Mouse (Mus musculus) cerebellum, adult 8-10 months (tissue): ENCODE data around the gene Ttpal.
"Not testable (repeated sequence)": the region's sequence is repeated elsewhere in the genome, so short reads cannot be mapped to it uniquely, and the experiment has no call there.

Experiments used
- DNase-seq: peaks from one replicate; pipeline ENCODE4 v3.0.0; 2022

The Ttpal gene

GRCm38 (mm10) chr2:163634211-163634610, 32.1 kb downstream of the Ttpal start:
- DNase-seq, result no peak

DNA sequence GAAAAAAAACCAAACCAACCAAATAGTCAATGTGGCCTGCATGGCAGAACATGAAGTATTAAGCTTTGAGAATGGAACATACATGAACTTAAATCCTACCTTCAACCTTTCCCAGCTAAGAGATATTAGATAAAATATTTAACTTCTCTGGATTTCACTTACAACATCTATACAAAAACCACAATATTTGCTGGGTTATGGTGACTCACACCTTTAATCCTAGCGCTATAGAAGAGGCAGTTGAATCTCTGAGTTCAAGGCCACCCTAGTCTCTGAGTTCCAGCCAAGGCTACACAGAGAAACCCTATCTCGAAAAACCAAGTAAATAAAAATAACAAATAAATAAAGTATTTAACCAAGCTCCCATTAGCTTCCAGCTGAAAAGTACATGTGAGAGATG, 33.9 kb downstream of the Ttpal start:
- no peak for DNase-seq

GRCm38 (mm10) chr2:163637655-163638266, 35.6 kb downstream of the Ttpal start:
- DNase-seq, result no peak

GRCm38 (mm10) chr2:163640493-163640892, 38.4 kb downstream of the Ttpal start:
- no peak for DNase-seq

DNA sequence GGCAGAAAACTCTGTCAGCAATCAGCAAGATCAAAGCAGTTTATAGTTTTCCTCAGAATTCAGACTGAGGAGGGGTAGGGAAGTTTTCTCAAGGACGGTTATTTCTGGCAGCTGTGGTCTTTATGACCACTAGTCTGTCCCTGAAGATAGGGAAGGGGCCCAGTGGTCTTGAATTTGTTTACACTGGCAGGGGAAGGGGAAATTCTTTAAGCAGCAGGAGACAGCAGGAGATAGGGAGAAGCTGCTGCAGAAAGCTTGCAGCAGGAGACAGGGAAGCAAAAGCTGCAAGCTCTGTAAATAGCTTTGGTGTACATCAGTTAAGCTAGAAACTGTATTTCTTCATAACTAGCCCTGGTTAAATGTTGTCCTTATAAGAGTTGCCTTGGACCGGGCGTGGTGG, 39.6 kb downstream of the Ttpal start:
- no peak for DNase-seq

GRCm38 (mm10) chr2:163642685-163643575, 40.8 kb downstream of the Ttpal start:
- peak; percentile 62 for DNase-seq

- no peak for DNase-seq
Observed at GRCm38 (mm10) chr2:163643576-163643971, 41.5 kb downstream of the Ttpal start.

DNA sequence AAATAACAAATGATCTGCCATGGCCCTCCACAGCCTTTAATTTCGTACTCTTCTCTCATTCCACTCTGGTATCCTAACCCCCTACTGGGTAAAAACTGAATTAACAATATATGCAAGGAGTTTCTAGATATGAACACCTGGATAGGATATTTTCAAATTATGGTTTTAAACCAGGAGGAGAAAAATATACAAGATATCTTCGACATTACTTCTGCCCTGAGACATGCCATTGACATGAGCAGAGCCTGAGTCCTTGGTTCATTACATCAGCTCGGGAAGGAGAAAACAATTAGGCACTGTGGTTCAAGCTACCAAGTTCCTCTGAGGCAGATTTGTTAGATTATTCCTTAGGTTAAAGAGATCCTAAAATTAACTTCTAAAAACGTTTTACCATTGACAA, 41.9 kb downstream of the Ttpal start:
- DNase-seq, result no peak

DNA sequence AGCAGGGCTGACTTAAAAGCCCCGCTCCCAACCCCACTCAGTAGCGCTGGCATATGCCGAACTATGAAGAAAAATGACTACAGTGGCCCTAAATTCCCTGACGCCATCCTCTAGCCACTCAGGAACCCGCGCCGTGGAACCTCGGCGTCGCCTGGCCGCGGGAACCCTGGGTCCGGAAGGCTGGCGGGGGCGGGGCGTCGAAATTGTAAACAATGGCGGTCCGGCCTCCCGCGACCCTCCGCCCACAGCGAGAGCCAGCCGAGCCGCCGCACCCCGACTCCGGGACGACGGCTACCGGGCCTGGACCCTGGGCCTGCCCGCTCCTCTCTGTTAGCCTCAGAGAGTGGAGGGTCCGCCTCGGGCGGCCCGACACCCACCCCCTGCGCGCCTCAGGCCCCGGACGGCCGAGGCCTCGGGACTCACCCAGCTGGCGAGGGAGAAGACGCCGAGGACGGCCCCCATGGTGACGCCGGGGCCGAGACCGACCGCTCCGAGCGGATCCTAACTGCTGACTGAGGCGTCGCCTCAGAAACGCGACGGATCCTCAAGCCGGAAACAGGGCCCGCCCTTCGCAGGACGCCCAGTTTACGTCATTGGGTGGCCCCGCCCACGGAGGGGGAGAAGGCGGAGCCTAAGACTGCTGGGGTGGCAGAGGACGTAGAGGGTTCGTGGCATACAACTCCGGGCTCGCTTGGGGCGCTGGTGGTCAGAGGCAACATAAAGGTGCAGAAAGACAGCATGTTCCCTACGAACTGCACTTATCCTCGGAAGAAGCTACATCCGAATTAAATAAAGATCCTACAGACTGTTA, 42.7 kb downstream of the Ttpal start, which contains the start of gene Serinc3:
Gene Serinc3 (minus strand): TSS at position 557 of the 811 bp plus-strand sequence.
- peak; percentile 99 for DNase-seq

DNA sequence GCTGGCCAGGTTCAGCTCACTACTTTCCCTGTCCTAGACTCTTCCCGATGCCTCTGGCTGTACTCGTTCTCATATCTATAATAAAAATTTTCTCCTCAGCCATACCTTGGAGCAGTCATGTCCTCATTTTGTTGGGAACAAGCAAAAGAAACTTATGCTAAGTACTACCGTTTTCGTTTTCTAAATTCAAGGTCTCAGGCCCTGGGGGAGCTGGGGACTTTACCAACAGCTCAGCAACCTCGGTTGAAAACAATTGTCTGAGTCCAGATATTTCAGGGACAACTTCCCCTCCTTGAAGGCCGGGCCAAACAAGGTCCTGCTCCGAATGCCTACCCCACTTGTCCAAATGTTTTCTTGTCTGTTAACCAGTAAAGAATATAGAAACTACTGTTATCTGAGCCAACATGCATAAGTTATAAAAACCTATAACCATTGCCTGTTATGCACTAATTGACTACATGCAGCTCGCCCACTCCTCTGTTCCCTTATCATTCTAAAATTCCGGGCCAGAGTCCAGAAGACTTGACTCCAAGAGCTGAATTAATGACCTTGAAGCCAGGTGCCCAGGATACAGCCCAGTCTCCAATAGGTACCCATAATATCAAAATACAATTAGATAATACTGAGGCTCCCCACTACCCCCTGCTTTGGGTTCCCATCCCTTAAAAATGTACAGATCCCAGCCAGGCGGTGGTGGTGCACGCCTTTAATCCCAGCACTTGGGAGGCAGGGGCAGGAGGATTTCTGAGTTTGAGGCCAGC, 43.8 kb downstream of the Ttpal start:
- no peak for DNase-seq

DNA sequence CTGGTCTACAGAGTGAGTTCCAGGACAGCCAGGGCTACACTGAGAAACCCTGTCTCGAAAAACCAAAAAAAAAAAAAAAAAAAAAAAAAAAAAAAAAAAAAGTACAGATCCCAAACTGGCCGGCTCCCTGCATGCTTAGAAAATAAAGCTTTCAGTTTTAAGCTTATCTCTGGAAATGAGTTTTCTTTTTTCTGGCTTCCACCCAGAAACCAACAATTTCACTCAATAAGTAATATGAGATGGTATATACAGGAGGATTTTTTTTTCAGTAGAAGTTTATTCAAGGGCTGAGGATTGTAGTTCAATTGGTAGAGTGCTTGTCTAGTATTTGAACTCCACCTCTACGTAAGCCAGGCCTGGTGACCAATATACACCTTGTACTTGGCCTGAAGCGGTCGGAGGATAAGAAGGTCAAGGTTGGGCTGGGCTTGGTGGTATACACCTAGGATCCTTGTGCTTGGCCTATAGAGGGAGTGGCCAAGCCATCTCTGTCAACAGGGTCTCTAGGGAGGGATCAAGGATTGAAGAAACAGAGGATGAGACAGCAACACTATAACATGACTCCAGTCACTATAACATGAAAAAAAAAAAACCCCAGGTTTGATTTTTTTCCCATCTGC, 44.5 kb downstream of the Ttpal start:
- DNase-seq, result no peak

- not testable (repeated sequence) for DNase-seq
Observed at GRCm38 (mm10) chr2:163655699-163656098, 53.6 kb downstream of the Ttpal start.

DNA sequence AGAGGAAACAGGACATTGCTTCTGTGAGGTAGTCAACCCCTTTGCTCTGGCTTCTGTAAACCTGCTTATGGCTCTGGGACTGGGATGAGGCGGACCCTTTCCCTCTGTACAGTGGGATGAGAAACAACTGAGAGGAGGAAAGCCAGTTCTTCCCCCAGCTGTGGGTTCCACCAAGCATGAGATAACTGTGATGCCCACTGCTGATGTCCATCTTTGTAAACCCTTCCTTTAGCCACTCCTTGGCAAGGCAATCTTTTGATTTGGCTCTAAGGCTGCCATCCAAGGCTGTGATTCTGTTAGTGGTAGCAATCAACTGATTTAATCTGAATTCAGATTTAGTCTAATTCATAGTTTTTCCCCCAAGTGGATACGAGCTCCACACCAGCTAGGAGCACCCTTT, 55.4 kb downstream of the Ttpal start:
- no peak for DNase-seq

- peak; percentile 85 for DNase-seq
Observed at GRCm38 (mm10) chr2:163657975-163658886, 56.1 kb downstream of the Ttpal start, which contains the start of gene Pkig. Pkig (plus strand) TSS chr2:163658386.

DNA sequence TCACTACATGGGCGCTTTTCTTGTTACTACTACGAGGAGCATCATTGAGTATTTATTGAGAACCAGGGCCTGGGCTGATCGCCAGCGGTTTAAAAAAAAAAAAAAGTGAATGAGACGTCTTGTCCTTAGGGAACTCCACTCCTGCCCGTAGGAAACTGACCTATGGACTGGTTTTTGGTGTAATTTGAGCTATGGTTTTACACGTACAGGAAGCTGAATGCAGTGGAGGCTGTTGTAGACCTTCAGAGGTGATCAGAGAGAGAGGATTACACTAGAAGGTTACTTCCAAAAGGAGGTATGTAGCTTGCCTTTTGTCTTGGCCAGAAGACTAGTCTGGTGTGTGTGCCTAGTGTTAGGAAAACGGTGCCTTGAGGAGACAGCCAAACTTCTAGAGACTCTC, 56.8 kb downstream of the Ttpal start:
- no peak for DNase-seq

DNA sequence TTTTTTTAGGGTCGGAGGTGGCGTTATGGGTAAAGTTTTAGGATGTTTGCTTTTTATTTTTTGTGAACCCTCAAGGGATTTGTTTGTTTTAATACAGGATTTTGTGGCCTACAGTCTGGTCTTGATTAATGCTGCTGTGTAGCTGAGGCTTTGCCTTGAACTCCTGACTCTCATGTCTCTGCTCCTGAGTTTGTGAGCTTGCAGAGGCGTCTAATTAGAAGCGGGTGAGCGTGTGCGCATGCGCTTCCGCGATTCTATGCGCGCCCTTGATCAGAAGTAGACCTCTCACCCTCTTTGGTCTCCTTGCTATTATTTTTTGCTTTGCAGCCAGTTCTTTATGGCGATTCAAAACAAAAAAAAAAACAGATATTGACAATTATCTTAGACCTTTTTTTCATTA, 57.3 kb downstream of the Ttpal start:
- DNase-seq, result no peak

- no peak for DNase-seq
Observed at GRCm38 (mm10) chr2:163660103-163660701, 58.1 kb downstream of the Ttpal start.

DNA sequence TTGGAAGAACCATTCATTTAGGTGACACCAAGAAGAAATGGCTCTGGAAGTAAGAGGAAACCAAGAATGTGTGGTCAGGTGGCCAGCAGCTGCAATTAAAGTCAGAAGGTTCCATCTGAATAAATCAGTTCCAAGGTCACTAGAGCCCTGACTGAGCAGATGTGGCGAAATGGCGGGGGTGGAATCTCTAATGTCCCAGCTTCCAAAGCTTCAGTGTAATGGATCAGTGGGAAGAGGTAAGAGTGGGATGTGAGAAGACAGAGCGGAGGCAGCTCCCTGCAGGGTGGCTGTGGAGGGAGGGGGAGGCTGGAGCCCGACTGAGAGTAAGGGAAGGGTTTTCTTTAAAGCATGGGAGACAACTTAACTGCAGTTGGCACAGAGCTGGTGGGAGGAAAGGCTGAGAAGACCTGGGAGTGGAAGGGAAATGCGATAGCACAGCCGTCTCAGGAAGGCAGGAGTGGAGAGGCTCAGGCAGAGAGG, 59.3 kb downstream of the Ttpal start:
- DNase-seq, result no peak

DNA sequence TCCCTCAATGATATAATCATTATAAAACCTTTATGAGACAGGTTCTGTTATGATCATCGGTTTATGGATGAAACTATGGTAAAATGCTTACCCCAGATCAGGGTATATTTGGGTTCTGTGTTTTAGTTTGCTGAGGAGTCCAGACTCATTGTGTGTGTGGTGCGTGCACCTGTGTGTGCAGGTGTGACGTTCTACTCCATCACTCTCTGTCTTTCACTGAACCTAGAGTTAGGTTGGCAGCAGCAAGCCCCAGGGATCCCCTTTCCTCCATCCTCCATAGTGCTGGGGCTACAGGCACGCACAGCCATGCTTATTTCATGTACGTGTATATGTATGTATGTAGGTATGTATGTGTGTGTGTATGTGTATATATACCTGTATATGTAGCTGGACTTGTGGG, 60.0 kb downstream of the Ttpal start:
- DNase-seq, result no peak

- no peak for DNase-seq
Observed at GRCm38 (mm10) chr2:163662698-163663221, 60.6 kb downstream of the Ttpal start.
